Mouse (Mus musculus) retina, postnatal 7 days (tissue): ENCODE results near the gene Irs2.

ENCODE experiments used
- DNase-seq: peaks from one replicate; pipeline ENCODE4 v3.0.0-alpha.2; 2012; ENCODE audit warnings: low read depth, low spot score

The Irs2 gene

DNA sequence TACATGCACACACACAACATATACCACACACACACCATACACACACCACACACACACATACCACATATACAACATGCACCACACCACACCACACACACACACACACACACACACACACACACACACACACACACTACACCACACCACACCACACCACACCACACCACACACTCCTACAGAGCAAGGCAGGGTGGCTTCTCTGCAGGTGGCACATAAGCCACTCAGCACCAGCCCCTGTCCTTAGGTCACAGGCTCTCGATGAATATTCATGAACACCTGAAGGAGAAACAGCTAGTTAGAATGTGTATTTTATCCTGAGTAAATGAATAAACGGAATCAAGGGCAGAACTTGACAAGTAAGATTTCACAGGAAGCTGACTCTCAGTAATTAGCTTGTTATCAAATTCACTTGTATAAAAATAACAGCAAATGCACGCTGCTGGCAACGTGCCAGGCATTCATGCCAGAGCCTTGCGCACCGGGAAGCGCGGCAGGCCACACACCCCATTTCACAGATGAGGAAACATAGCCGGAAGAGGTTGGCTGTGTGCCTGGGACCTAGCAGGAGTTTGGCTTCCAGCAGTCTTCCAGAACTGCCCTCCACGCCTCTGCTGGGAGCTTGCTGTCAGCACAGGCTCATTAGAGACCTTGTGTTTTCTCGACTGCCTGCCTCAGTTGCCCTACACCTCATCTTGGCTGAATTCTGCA lies 54.8 kb downstream of the Irs2 start:
- DNase-seq, result no peak

DNA sequence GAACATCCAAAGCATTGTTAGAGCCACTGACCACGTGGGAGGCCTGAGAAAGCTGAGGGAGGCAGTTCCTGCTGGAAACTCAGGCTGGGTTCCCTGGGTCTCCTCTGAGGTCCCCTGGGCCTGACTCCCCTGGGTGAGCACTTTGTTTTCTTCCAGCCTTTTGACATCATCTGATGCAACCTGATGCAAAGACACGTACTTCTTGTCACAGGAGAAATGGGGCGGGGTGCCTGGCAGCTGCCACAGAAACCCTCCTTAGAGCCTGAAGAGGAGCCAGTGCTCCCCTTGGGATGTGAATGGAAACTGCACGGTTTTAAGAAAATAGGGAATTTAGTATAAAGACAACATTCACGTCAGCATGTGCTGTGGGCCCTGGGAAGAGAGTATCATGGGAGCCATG lies 55.6 kb downstream of the Irs2 start:
- DNase-seq, result no peak

DNA sequence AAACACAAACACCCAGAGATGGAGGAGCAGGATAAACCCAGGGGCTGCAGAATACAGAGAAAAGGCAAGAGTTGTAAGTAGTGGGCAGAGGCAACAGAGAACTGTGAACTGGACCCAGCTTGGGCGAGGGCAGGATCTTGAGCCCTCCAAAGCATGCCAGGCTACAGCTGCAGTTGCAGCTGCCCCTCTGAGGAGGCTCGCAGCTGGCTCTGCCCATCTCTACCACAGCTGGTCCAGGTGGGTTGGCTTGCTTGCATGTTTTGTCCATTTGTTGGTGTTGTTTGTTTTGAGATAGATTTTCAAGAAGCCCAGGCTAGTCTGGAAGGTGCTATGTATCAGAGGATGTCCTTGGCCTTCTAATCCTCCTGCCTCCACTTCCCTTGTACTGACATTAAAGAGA lies 56.0 kb downstream of the Irs2 start:
- DNase-seq, result no peak

DNA sequence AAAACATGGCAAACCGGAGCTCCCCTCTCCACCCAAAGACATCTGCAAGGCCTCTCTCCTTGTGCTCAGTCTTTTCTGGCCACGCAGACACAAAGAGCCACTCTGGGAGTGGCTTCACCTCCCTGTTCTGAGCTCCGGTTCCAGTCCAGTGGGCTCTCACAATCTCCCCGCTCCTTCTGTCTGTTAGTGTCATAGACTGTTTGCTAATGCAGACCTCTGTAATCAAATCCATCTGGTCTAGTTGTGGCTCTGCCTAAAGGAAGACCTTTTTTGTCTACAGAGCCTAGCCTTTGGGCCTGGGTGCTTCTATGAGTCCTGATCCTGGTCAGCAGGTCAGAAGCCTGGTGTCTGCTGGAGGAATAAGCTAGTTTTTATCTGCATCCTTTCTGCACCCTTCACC lies 56.7 kb downstream of the Irs2 start:
- no peak for DNase-seq

DNA sequence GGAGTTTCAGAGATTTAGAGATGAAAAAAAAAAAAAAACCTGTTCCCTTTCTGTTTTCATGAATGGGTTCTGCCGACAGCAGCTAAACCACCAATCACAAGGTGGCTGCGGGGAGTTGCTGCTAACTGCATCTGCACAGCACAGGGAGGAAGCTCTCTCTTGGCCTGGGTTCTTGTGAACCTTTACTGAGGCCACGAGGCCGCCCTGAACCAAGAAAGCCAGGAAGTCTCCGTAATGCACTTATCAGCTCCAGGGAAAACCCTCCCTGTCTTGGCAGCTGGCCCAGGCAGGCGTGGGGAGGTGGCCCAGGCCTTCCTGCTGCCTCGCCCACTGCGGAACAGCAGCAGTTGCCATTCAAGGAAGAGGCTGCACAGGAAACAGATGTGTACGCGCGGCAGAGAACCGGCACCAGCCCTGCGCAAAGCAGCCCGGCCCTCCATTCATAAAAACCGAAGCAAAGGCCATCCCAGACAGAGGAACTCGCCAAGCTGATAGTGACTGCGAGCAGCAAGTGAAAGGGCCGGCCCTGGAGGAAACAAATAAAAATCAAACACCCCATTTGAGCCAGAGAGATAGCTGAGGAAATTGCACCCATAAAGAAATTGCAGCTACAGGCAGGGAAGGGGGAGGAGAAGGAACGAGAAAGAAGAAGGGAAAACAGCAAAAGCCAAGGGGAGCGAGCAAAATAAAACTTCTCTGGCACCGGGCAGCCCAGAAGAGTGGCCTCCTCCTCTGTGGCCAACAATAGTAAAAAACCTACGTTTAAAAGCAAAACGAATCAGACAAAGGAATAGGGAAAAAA lies 62.1 kb downstream of the Irs2 start:
- no peak for DNase-seq

DNA sequence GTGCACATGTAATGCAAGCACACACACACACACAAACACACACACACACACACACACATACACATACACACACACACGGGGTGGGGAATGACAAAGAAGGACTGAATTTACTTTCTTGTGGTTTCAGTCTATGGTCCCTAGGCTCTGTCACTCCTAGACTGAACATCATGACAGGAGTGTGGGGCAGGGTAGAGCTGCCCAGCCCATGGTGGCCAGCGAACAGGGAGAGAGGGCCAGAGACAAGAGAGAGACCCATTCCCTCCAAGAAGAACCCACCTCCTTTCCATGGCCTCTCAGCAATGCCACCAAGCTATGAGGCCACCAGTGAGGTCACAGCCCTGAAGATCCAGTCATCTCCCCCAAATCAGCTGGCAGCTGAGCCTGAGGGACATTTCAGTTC lies 62.8 kb downstream of the Irs2 start:
- no peak for DNase-seq

DNA sequence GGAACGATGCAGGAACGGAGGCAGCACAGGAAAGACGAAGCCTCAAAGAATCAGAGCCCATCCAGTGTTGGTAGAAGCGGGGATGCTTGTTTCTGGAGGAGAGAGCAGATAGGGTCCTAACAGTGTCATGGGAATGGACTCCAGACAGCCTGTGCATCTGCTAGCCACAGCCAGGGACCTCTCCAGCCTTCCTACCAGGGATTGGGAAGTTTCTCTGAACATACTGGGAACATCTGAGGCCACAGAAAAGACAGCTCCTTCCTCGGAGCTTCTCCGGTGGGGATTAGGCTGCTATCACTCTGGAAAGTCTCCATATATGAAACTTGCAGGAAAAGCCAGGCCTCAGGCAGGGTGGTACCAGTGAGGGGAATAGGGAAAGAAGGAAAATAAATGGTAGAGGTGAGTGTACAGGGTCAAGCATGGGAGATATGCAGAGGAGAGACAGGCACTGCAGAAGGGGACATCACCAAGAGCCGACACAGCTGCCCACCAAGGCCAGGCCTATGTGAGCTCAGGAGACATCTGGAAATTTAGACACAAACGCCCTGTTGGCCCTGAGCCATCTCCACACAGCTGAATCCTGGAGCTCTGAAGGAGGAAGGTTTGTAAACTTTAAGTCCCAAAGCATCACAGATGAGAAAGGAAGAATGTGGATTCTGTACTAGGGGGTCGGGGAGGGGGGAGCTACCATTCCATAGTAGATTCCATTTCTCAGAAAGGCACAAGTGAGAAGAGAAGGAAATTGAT lies 64.8 kb downstream of the Irs2 start:
- no peak for DNase-seq

DNA sequence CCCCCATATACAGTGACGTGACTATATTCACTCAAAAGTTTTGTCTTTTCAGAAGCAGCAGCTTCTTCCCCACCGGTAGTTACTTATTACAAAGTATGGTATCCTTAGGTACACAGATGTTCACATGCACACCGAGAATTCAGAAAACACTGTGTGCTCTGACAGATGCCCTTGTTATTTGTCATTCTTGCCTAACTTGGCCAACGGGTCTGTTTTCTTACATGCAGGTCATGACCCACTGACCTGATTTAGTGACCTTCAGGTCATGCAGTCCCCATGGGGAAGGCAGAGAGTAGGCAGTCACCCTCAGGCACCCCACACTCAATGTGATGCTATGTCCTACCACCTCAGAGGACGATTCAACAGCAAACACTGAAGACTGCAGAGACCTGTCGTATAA lies 68.4 kb downstream of the Irs2 start:
- no peak for DNase-seq

DNA sequence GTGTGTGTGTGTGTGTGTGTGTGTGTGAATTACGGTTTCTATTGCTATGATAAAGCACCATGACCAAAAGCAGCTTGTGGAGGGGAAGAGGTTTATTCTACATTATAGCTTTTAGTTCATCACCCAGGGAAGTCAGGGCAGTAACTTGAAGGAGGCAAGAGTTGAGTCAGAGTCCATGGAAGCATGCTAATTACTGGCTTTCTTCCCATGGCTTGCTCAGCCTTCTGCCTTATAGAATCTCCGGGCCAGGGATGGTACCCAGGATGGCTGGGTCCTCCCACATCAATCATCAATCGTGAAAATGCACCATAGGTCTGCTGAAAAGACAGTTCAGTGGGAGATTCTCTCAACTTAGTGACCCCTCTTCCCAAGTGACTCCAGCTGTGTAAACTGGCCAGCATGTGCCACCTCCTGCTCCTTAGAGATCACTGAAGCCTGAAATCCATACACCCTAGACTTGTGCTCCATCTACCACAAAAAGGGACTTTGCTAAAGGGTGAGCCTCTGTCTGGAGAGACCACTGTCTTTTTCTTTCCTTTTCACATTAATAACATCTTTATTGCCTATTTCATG lies 69.0 kb downstream of the Irs2 start:
- DNase-seq, result no peak

DNA sequence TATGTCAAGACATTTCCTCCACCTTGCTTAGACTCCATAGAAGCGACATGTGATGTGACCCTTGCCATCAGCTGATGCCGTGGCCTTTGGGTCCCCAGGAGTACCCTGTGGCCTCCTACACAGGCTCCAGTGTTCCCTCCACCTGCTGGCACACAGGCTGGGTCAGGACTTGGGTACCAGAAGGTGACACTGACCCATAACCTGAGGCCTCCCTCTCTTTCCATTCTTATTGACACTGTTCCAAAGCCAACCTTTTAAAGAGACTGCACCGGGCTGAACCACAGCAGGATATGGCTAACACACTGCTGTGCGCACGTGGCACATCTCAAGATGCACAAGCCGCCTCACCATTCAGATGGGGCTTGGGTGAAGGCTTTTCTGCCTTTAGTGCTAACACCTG lies 70.0 kb downstream of the Irs2 start:
- DNase-seq, result no peak

DNA sequence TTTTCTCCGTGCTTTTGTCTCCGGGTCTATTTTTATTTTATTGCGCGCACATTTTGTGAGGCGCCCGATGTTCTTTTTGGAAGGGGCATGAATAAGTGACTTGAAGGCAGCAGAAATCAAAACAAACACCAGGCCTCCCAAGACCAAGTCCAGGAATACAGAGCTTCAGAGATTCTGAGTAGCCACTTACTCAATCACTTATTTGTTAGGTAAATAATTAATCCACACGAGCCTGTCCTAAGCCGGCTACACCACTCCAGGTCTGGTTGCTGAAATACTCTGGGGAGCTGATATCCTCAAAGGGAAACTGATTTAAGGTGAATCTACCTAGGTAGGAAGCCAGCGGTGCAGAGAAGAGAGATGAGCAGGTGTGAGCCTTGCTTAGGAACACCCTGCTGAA lies 71.6 kb downstream of the Irs2 start:
- no peak for DNase-seq

DNA sequence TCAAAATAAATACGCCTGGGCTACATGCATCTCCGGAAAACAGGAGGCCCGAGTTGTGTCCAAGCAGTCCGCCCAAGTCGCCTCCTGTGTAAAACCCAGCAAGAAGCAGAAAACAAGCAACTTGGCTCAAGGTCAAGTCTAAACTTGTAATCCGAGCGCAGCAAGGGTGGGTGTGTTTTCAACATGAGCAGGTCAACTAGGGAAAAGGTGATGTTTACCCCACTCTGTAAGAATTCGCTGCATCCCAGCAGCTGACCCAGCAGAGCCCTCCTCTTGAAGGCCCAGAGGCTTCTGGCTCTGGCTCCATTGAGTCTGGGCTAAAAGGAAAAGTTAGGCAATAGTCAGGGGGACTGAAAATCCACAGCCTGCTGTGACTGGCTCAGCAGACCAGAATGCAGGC lies 73.0 kb downstream of the Irs2 start:
- DNase-seq, result no peak
